Mouse (Mus musculus) cerebellum, postnatal 10 days (tissue): Measurements from ENCODE around the gene Agmo.

ENCODE experiments used
- DNase-seq, 2 experiments: peaks; one replicate each; pipeline ENCODE4 v3.0.0; 2021; ENCODE audit warnings: mixed read lengths in 2 of 2

Gene Agmo

DNA sequence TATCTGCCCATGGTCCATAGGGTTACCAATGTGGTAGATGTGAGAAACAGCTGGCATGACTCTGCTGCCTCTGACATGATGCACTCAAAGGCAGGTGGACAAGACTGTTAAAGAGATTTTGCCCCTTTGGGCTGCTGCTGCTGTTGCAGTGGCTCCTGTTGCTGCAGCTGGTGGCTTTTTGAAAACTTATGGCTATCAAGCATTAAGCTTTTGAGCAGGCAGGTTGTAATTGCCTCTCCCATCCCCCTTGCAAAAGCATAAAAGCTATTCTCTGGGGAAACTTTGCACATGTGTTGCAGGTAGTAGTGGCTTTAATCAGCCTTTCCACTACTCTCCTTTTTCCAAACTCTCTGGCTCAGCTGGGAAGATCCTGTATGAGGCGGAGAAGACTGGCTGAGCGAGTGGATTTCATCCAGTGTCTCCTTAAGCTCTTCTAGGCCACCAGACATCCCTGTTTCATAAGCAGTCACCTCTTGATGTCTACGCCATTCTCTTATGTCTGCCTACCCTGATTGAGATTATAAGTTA lies 201.1 kb downstream of the Agmo start:
- no peak for DNase-seq

DNA sequence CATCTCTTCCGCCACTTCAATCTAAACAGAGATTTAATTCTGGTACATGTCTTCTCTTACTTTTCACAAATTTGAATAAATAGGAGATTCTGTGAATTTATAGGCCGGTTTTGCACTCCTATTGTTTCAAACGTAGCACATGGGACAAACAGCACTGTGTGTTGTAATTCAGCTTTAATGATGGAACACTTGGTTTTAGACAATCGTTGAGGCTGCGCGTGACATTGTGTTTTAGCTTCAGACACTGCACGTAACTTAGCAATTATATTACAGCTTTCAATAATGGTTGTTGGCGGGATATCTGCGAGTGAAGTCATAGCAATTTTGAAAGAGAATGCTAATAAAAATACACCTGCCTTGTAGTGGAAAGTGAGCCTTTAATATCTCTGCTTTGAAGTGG lies 203.8 kb downstream of the Agmo start:
- no peak for DNase-seq

DNA sequence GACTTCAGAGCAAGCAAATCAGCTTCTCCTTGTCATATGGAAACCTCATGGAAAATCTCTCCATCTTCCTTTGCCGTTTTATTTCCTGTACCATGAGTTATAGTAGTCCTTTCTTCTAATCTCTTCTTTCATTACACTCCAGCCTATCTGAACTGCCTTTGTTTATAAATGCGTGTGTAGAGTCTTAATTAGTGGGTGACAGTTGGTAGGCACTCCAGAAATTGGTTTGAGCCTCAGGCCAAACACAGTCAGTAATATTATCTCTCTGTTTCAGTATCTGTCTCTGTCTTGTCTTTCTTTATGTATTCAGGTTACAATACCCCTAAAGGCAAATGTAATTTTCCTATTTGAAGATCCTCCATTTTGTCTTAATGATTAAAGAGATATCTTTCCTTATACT lies 208.2 kb downstream of the Agmo start:
- DNase-seq, result no peak

DNA sequence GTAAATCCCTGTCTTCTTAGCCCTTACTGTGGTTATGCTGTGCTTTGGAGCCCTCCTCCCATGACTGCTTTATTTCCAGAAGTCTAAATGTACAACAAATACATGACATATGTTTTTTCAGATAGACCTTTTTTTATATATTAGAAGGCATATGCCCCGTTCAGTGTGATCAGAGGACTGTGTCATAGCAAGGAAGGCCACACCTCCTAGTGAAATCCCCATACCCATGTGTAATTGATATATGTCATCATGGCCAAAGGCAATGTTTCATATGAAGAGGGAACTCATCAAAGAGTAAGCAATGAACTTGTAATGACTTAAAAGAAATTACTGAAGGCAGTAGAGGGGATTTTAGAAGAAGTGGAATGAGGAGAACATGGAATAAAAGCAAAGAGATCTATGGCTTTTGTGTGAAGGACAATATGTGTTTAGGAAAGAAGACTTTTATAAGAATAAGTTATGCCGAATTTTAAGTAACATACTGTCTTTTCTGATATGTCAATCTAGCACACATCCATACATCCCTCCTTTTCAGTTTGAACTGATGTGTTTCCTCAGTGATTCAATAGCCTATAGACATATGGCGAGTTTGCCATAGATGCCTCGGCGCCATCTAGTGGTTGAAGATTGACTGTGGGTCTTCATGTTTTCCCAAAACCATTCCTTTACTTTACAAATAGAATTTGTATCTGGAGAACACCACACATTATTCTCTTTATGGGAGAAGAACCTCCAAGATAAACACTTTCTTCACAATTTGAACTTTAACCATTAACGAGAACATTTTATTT lies 209.1 kb downstream of the Agmo start:
- DNase-seq, result peak; percentile 83 to 89

DNA sequence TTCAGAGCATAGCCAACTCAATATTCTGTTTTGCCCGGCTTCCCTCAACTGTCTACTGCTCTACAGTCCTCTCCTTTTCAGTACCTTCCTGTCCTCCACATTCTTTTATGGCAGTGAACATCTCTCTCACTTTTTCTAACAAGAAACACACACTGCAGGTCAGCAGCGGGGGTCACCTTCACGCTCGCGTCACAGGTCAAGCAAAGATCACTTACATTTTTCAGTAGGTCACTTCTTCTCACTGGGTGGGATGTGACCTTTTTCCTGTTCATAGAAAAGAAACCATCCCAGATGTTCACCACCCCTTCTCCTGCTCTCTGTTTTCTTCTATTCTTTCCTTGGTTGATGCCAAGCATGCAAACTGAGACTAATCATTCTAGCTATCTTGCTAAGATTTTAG lies 230.2 kb downstream of the Agmo start:
- DNase-seq, result no peak

DNA sequence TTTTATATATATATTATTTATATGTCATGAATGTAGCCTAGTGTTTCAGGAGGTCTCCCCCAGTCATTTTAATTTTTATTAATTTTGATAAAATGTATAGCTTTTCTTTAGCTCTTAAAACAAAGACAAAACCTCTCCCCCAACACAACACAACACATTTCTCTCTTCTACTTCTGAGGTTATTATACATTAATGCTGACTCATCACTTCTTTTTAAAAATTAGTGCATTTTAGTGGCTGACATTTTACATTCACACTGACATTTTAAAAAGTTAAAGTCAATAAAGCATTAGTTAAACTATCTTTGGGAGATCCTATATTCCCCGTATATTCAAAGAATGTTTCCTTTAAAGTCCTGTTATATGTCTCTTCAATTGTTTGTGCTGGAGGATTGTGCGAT lies 235.4 kb downstream of the Agmo start:
- DNase-seq, result no peak

DNA sequence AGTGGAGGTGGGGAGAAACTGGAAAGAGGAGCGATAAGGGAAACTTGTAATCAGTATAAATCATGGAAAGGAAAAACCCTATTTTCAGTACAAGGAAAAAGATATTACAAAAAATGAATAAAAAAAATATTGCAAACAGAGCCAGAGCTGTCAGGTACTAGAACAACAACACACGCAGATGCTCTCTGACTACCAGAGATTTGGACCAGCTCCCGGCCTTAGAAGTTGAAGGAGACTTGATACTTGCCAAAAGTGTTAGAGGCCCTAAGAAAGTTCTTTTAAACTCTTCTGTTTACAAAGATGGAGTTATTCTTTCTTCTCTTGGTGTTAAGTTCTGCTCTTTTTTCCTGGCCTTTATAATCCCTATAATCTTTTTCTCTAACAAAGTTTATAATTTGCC lies 246.6 kb downstream of the Agmo start:
- peak; percentile 8 to 12 for DNase-seq

DNA sequence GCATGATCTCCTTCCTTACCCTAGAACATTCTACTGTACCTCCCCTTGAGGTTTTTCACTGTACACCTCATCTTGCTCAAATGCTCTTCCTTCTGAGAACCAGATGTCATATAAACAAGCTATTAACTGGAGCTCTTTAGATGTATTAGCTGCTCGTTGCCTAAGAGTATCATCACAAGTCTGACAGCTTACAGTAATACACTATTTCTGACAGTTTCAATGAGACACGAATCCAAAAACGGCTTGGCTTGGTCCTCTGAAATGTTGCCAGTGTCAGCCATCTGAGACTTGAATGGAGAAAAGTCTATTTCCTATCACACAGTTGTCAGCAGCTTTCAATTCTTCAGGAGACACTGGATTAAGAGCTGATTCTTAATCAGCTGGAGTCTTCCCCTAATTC lies 257.4 kb downstream of the Agmo start:
- DNase-seq, result peak; percentile 14 to 16

DNA sequence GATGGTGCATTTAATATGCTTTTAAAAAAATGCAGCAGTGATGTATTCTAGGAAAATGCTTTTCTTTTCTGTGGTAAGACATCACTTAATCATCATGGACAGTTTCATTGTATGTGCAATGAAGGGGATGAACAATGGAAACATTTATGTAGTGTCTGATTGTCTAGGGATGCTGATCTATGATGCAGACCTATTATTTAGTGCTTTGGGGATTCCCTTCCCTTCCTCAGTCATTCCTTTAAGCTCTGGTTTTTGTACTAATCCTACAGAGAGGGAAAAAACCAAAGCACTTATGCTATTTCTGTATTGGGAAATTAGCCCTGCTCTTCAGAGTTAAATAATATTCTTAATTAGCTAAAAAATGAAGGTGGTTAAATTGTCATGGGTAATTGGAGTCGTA lies 266.0 kb downstream of the Agmo start:
- no peak for DNase-seq

DNA sequence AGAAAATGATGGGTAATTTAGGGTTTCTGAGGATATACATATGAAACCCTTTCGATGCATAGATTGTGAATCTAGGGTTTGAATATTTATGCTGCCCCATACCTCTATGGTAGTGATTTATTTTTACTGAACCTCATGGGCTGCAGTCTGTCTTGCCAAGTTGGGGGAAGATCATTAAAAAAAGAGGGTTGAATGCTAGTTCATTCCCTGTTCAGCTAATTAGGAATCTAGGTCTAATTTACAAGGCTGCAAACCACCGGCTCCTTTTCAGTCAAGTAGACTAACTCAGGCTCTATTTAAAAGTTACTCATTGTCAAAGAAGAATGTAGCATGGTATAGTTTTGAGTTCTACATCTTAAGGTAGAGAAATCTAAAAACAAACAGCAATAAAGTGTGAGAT lies 266.4 kb downstream of the Agmo start:
- no peak for DNase-seq

DNA sequence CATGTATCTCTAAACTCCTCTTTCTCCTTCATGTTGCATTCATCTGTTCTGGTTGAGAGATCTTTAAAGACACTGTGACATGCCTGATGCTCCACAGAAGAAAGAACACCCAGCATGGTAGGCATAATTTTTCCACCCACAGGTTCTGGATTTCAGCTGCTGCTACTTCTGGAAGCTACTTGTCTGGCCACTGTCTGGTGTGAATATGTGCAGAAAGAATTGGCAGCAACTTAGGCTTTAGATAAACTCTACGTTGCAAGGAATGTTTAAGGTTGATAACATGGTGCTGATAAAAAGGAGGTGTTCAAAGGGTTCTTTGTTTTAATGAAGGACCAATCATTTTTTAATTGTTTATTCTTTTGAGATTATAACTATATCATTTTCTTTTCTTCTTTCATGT lies 280.3 kb downstream of the Agmo start:
- no peak for DNase-seq

DNA sequence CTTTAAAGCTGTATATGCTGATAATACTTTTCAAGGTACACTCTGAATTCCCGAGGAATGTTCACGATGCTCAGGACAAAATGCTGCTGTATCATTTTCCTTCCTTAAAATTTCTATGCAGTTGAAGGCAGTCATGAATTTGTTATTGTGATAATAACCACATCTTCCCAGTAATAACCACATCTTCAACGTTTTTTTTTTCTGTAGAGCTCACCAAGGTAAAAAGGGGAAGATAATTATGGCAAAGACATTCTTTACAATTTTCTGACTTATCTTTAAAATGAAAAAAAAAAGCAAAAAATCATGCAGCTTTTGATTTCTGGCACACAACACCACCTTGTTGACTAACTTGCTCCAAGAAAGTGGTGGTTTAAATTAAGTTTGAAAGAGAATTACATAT lies 283.2 kb downstream of the Agmo start:
- DNase-seq, result no peak

DNA sequence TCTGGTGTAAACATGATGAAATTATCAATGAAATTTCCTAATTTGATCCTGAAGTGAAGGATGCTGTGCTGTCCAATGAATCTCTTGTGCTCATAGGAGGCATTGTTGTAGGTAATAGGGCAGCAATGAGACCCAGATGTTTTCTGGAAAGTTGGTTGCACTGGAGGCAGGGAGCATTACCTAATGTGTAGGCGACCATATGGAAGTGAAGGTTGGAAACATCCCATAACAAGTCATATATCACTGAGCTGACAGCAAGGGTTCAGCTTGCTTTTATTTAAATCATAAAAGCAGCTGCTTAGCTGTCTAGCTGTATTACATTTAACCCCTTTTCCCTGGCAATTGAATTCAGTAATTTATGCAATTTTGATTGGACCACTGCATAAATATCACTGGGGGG lies 299.6 kb downstream of the Agmo start:
- DNase-seq, result no peak

DNA sequence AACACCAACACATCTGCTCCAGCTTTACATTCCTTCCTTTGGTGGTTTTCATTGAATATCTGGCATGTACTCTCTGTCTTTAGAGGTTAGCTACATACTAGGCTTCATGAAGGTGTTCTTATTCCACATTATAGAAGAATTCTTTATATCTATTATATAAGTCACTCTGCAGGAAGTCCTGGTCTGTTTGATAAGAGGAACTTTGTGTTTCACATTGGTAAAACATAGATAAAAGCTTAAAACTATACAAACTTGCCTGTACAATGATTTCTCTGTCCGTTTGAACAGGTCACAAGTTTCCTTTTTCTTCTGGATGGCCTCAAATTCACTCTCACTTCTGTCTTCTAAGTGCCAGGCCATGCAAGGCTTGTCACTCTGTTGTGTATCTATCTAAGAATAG lies 316.8 kb downstream of the Agmo start:
- no peak for DNase-seq

DNA sequence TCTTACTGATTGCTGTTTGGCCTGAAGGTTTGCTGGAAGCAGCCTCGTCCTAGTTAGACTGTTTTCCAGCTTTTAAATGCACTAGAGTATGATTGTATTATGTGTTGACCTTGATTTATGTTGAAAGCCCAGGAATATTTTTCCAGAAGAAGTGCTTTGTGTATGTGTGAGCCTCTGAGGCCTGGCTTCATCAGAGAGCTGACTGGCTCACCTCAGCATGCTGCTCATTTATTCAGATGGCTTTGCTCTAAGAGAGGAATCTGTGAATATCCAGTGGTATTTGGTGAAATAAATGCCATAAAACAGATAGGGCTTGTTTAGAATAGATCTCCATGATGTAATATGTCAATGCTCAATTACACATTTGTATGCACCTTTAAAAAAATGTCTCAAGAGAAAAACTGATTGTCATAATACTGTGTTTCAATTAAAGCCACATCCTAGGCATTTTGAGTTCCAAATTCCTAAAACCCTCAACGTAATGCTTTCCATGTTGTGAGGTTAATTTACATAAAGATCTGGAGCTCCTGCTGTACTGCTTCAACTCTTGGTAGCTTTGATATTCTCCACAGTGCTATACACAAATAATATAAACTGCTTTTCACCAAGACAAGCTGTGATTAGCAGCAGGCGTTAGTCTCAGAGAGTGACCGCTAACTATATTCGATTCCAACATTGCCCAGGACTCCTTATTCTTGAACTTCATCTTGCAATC lies 324.6 kb downstream of the Agmo start:
- no peak for DNase-seq

DNA sequence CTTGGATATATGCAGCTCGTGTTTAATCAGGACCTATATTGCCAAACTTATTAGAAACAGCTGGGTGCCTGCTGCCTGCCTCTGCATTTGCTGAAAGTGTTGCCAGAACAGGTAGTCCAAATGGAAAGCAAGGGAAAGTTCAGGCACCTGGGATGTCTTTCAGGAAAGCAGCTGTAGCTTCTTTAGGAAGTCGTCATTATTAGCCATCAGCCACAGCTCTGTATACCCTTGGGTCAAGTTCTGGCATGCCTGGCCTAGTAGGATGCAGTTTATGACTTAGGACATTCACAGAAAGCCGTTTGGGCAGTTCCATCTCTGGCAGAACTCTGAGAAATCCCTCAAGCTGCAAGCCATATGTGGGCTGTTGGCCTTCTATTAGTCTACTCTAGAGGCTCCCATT lies 330.5 kb downstream of the Agmo start:
- no peak for DNase-seq

DNA sequence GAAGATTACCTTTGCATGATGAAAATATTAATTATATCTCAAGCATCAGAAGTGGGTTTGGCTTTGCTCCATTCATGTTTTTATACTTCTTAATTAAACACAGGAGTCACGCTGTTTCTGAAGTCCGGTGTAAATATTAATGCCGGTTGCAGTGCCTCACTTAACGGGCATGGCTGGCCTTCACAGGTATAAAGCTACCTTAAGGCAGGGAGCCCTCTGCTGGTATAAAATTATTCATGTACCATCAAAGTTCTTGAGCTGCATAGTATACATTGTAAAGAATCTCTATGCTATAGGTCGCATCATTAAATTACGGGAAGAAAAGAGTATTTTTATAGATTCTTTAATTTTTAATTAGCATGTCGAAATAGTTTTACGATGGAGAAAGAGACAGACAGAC lies 341.3 kb downstream of the Agmo start:
- peak; percentile 6 to 19 for DNase-seq

DNA sequence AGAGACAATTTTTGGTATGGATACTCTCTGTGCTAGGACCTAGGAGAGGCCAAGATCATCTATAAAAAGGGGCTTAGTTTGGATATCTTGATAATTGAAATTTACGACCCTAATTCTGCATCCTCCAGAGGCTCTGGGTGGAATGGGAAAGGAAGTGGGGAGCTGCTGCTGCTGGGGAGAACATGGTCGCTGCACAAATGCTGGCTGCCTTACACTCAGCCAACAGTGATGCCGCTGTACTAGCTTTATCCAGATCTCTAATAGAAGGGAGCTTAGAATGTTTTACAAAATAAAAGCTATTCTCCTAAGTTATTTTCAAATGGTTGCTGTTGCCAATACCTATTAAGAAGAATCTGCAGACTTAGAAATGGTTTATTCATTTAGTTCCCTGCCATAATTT lies 351.4 kb downstream of the Agmo start:
- no peak for DNase-seq

DNA sequence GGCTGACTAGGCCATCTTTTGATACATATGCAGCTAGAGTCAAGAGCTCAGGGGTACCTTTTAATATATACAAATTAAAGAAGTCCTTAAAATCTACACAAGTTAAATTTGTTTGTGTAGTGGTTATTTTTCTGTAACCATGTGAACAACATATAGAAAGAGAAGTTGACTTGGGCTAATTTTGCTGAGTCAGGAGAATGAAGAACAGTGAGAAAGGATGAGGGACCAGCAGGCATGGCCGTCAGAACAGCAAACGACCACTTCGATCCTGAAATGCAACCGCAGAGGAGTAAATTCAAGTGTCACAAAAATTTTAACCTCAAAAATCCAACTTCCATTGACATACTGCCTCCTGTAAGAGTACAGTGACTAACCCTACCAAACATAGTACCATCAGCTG lies 371.4 kb downstream of the Agmo start:
- no peak for DNase-seq

DNA sequence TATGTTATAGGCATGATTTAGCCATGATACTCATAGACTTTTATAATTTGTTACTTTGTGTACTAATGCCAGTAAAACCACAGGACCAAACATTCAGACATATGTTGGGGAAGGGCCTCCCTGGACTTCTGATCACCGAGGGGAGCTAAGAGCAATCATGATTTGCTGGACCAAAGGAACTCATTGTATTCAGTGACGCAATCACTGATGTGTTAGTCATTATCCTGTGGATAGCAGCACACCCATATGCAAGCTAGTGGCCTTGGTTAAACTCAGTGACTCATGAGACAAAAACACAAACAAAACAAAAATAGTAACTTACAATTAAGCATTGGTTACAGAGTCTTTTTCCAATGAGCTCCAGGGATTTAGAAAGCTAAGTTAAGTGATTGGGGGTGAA lies 373.3 kb downstream of the Agmo start:
- no peak for DNase-seq

DNA sequence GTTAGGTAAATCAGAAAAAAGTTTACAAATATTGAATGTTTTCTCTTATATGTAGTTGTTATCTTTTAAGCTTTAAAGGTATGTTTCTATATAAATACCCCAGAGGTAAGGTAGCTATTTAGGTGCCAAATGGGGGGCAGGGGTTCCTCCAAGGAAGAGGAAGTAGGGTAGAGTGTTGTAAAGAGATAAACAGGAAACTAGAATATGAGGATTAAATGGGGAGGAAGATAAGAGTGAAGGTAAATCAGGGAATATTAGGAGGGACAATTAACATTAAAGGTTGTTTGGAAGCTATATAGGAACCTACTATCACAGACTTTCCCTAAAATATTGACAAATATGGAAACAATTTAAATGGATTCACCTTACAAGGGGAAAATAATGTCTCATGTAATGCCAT lies 382.6 kb downstream of the Agmo start:
- DNase-seq, result no peak
